Mouse (Mus musculus): ENCODE measurements around the gene Cnpy2. TPM values are rescaled to one million over a fixed set of nuclear protein-coding genes. Genes with fewer than 3 reads are reported as not detected.
A peak's percentile ranks its signal among the peaks of the same experiment; 100 is the strongest.
"Not testable (repeated sequence)": the region's sequence is repeated elsewhere in the genome, so short reads cannot be mapped to it uniquely, and the experiment has no call there.

The Cnpy2 gene
- polyA plus RNA-seq (2016; fragmentation: Nextera tagmentation; extraction: Ambion mirVana): 273 and 305 TPM in 2 replicates

DNA sequence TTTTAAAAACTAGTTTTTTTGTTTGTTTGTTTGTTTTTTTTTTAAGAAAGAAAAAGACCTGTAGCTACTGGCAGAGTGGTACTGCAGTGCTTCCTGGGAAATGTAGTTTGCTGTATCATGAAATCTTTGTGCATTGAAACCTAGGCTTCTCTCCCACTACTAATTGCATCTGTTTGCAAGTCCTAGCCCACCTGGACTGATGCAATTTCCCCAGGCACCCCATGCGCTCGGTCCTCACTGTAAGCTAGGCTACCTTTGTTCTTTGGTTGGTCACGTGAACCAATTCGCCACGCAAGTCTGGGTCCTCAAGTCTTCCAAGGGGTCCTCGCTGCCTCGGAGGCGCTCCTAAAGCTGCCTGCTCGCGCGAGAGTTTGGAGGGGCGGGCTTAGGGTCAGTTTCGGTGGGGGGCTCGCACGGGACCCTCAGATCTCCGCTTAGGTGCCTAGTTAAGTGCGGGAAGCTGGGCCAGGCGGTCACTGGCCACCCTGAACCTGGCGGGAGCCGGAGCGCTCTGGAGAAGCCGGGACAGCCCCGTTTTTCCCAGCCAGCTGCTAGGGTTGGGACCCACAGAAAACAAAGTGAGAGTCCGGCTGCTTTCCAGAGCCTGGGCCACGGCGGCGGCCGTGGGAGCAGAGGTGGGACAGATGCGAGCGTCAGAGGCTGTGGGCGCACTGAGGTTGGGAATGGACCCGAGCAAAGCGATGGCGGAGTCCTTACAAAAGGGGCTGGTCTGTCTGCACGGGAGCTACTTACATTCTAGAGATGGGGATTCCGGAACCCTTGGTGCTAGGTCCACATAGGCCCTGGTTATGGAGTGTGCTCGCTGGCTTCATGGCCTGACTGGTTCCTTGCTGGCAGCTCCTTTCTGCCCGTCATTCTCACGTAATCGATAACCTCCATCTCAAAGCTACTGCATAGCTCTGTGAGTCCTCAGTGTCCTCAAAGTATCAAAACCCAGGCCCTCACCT, at the start of gene Cnpy2:
Gene Cnpy2, plus strand, starts transcription at position 319 of the 968 bp plus-strand sequence.
- peaks cover 75% of the 10 kb centered on the region for H3K36me3 ChIP-seq (replicated peaks)
- H3K27me3 ChIP-seq (replicated peaks; ENCODE audit: low read depth, poor library complexity, severe bottlenecking): no peaks in the 10 kb centered on the region
- peak within 1 kb of the TSS; percentile 89 for H3K4me3 ChIP-seq
- peaks cover 16% of the 10 kb centered on the region for H3K4me1 ChIP-seq
- WGBS: under 1% methylated on average over 40 of the region's 40 CpGs
- peak within 1 kb of the TSS; percentile 97 for H3K27ac ChIP-seq (replicated peaks)
- no peaks in the 10 kb centered on the region for H3K9me3 ChIP-seq
- DNase-seq (ENCODE audit: low spot score): peak; percentile 97

DNA sequence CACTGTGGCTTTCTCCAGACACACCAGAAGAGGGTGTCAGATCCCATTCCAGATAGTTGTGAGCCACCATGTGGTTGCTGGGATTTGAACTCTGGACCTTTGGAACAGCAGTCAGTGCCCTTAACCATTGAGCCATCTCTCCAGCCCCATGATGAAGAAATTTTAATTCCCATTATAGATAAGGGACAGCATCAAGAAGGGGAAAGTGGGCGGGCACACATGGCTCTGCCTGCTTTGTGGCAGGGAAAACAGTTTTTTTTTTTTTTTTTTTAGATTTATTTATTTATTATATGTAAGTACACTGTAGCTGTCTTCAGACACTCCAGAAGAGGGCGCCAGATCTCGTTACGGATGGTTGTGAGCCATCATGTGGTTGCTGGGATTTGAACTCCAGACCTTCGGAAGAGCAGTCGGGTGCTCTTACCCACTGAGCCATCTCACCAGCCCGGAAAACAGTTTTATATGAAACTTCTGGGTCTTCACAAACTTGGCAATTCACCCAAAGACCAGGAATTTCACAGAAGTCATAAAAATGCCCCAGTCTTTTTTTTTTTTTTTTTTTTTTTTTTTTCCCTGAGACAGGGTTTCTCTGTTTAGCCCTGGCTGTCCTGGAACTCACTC, 49.3 kb upstream of the Cnpy2 start:
- not testable (repeated sequence) for H3K27me3 ChIP-seq (replicated peaks; ENCODE audit: low read depth, poor library complexity, severe bottlenecking); H3K4me3 ChIP-seq; H3K27ac ChIP-seq (replicated peaks); H3K9me3 ChIP-seq; DNase-seq (ENCODE audit: low spot score)
- Histone ChIP-seq H3K4me1 (peaks cover 15% of the 10 kb centered on the region), H3K36me3 (replicated peaks) (peaks cover 15% of the 10 kb centered on the region; the same call in 1 of the 2 replicates)
- WGBS: 72% methylated on average over 7 of the region's 7 CpGs

DNA sequence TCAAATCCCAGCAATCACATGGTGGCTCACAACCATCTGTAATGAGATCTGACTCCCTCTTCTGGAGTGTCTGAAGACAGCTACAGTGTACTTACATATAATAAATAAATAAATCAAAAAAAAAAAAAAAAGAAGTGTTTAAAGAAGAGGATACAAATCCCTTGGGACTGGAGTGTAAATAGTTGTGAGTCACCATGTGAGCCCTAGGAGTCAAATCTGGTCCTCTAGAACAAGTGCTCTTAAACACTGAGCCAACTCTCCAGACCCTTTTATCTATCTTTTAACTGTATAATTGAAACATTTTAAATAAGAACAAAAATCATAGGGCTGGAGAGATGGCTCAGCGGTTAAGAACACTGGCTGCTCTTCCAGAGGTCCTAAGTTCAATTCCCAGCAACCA, 46.9 kb upstream of the Cnpy2 start:
- Histone ChIP-seq H3K36me3 (replicated peaks) (peaks cover 37% of the 10 kb centered on the region), H3K4me1 (peaks cover 13% of the 10 kb centered on the region)
- not testable (repeated sequence) for H3K27me3 ChIP-seq (replicated peaks; ENCODE audit: low read depth, poor library complexity, severe bottlenecking); H3K4me3 ChIP-seq; DNase-seq (ENCODE audit: low spot score); H3K27ac ChIP-seq (replicated peaks); H3K9me3 ChIP-seq
- WGBS: 96% methylated on average over 1 of the region's 1 CpGs

- no peak for DNase-seq (ENCODE audit: low spot score)
- Histone ChIP-seq H3K4me3 (no peak overlapping the region), H3K36me3 (replicated peaks) (peaks cover 64% of the 10 kb centered on the region), H3K9me3 (no peaks in the 10 kb centered on the region), H3K27me3 (replicated peaks; ENCODE audit: low read depth, poor library complexity, severe bottlenecking) (no peaks in the 10 kb centered on the region), H3K4me1 (peaks cover 7% of the 10 kb centered on the region; the same call in 1 of the 2 replicates), H3K27ac (replicated peaks) (no peak overlapping the region)
- 57% methylated on average over 6 of the region's 6 CpGs for WGBS
Measured at GRCm38 (mm10) chr10:128278158-128278557, 44.1 kb upstream of the Cnpy2 start.

DNA sequence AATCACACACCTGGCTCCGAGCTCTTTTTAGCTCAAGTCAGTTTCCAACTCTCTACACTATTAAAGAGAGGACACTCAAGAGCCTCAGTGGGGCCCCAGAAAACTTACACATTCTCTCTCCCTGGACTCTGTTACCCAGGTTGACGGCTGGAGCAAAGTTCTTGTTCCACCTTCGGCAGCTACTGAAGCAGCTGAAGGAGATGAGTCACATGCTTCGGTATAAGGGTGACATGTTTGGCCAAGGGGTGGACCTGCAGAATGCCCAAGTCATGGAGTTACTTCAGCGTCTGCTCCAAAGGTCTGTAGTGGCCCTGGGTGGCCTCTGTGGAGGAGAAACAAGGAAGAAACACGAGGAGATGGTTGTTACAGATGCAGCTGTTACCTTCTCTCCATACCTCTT, 41.3 kb upstream of the Cnpy2 start:
- Histone ChIP-seq H3K36me3 (replicated peaks) (peaks cover 89% of the 10 kb centered on the region), H3K4me1 (peaks cover 7% of the 10 kb centered on the region)
- 90% methylated on average over 6 of the region's 6 CpGs for WGBS

GRCm38 (mm10) chr10:128281682-128282081, 40.6 kb upstream of the Cnpy2 start:
- Histone ChIP-seq H3K27me3 (replicated peaks; ENCODE audit: low read depth, poor library complexity, severe bottlenecking) (no peaks in the 10 kb centered on the region), H3K4me3 (no peak overlapping the region)

More for the DNA sequence above, 41.3 kb upstream of the Cnpy2 start:
- no peak for DNase-seq (ENCODE audit: low spot score)
- H3K4me3 ChIP-seq: no peak overlapping the region
- H3K27ac ChIP-seq (replicated peaks): no peak overlapping the region
- no peaks in the 10 kb centered on the region for H3K9me3 ChIP-seq
- H3K27me3 ChIP-seq (replicated peaks; ENCODE audit: low read depth, poor library complexity, severe bottlenecking): no peaks in the 10 kb centered on the region

DNA sequence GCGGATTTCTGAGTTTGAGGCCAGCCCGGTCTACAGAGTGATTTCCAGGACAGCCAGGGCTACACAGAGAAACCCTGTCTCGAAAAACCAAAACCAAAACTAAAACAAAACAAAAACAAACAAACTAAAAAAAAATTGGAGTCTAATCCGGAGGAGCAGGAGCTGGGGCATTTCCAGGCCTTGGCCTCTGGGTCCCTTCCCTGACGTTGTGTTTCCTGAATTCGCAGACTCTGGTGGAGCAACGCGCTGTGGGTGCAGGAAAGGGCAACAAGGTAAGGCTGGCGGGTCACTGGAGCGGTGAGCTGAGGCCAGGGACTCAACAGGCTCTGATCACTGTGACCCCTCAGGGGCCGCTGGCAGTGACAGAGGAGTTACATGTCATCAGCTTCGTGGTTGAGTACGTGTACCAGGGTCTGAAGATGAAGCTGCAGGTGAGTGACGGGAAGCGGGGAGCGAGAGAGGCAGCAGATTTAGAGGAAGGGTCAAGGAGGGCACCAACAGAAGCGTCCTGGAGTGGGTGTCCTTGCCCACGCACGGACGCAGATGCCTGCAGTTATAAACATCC, 39.3 kb upstream of the Cnpy2 start:
- no peak for DNase-seq (ENCODE audit: low spot score)
- Histone ChIP-seq H3K9me3 (no peaks in the 10 kb centered on the region), H3K27me3 (replicated peaks; ENCODE audit: low read depth, poor library complexity, severe bottlenecking) (no peaks in the 10 kb centered on the region), H3K4me3 (no peak overlapping the region), H3K4me1 (peaks cover 17% of the 10 kb centered on the region), H3K36me3 (replicated peaks) (peaks cover 76% of the 10 kb centered on the region), H3K27ac (replicated peaks) (no peak overlapping the region)
- 89% methylated on average over 20 of the region's 20 CpGs for WGBS

More at GRCm38 (mm10) chr10:128281682-128282081, 40.6 kb upstream of the Cnpy2 start:
- WGBS: 94% methylated on average over 14 of the region's 14 CpGs
- H3K27ac ChIP-seq (replicated peaks): no peak overlapping the region
- H3K4me1 ChIP-seq: peaks cover 15% of the 10 kb centered on the region
- H3K9me3 ChIP-seq: no peaks in the 10 kb centered on the region
- no peak for DNase-seq (ENCODE audit: low spot score)
- H3K36me3 ChIP-seq (replicated peaks): peaks cover 88% of the 10 kb centered on the region

GRCm38 (mm10) chr10:128283604-128284579, 38.4 kb upstream of the Cnpy2 start:
- no peak overlapping the region for H3K27ac ChIP-seq (replicated peaks)
- H3K36me3 ChIP-seq (replicated peaks): peaks cover 74% of the 10 kb centered on the region
- DNase-seq (ENCODE audit: low spot score): peak; percentile 80
- H3K9me3 ChIP-seq: no peaks in the 10 kb centered on the region
- H3K27me3 ChIP-seq (replicated peaks; ENCODE audit: low read depth, poor library complexity, severe bottlenecking): no peaks in the 10 kb centered on the region
- H3K4me1 ChIP-seq: peaks cover 10% of the 10 kb centered on the region
- no peak overlapping the region for H3K4me3 ChIP-seq
- 65% methylated on average over 31 of the region's 31 CpGs for WGBS

DNA sequence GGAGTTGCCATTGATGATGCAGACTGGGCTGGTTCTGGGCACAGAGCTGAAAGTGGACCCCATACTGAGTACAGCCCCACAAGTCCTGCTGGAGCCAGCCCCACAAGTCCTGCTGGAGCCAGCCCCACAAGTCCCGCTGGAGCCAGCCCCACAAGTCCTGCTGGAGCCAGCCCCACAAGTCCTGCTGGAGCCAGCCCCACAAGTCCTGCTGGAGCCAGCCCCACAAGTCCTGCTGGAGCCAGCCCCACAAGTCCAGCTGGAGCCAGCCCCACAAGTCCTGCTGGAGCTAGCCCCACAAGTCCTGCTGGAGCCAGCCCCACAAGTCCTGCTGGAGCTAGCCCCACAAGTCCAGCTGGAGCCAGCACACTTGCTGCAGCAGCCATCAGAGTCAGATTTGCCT, 31.7 kb upstream of the Cnpy2 start:
- H3K27me3 ChIP-seq (replicated peaks; ENCODE audit: low read depth, poor library complexity, severe bottlenecking); H3K4me3 ChIP-seq; DNase-seq (ENCODE audit: low spot score); H3K27ac ChIP-seq (replicated peaks); H3K9me3 ChIP-seq: not testable (repeated sequence)
- WGBS: 68% methylated on average over 1 of the region's 1 CpGs
- H3K4me1 ChIP-seq: peaks cover 10% of the 10 kb centered on the region
- H3K36me3 ChIP-seq (replicated peaks): peaks cover 42% of the 10 kb centered on the region

DNA sequence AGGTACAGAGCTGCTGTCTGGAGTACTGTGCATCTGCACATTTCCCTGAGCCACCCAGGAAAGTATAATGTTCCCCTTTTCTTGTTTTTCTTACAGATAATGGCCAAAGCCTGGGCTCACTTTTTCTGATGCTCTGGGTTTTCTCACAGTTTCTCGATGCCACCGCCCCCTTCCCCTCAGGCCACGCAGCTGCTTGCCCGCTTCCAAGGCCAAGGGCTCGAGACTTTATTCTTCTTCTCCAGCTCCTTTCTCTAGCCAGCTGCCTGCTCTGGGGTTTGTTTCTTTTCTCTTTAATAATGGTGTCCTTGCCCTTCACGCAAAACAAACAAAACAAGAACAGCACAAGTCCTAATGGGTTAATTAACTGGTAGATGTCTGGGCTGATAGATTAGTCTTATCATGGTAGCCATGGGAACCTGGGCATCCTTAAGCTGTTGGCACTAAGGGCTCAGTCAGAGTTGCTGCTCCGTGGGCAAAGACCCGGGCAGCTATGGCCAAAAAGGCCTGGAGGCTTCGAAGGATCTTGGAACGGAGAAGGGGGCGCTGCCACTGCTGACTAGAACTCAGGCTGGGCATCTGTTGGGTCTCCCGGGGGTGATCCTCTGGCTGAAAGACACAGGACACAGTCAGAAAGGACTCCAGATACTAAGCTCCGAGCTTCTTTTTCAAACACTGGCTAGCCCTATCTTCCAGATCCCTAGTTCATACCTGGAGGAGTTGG, 25.7 kb upstream of the Cnpy2 start:
- Histone ChIP-seq H3K9me3 (no peaks in the 10 kb centered on the region), H3K4me1 (no peaks in the 10 kb centered on the region), H3K36me3 (replicated peaks) (peaks cover 15% of the 10 kb centered on the region), H3K27me3 (replicated peaks; ENCODE audit: low read depth, poor library complexity, severe bottlenecking) (no peaks in the 10 kb centered on the region), H3K4me3 (no peak overlapping the region), H3K27ac (replicated peaks) (no peak overlapping the region)
- 80% methylated on average over 13 of the region's 13 CpGs for whole genome bisulfite sequencing
- no peak for DNase-seq (ENCODE audit: low spot score)

DNA sequence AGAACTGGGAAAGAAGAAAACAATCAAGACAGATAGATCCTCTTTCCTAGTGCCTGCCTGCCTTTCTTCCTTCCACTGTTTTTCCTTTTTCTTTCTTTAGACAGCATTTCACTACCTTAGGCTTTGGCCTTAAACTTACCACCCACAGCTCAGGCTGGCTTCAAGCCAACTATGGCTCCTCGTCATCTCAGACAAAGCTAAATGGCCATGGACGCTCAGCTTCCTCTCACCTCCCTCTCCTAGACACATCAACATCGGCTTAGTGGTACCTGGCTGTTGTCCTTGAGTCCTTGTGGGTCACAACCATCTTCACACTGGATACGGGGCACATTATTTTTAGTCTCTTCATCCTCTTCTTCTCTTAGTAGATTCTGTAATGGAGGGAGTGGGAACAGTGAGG, 25.0 kb upstream of the Cnpy2 start:
- H3K4me3 ChIP-seq: no peak overlapping the region
- peaks cover 8% of the 10 kb centered on the region for H3K36me3 ChIP-seq (replicated peaks)
- H3K27me3 ChIP-seq (replicated peaks; ENCODE audit: low read depth, poor library complexity, severe bottlenecking): no peaks in the 10 kb centered on the region
- no peak for DNase-seq (ENCODE audit: low spot score)
- WGBS: 86% methylated on average over 4 of the region's 4 CpGs
- H3K27ac ChIP-seq (replicated peaks): no peak overlapping the region
- H3K9me3 ChIP-seq: no peaks in the 10 kb centered on the region
- peaks cover 4% of the 10 kb centered on the region for H3K4me1 ChIP-seq
